Mouse (Mus musculus): ENCODE measurements around the gene Notch2.

DNA sequence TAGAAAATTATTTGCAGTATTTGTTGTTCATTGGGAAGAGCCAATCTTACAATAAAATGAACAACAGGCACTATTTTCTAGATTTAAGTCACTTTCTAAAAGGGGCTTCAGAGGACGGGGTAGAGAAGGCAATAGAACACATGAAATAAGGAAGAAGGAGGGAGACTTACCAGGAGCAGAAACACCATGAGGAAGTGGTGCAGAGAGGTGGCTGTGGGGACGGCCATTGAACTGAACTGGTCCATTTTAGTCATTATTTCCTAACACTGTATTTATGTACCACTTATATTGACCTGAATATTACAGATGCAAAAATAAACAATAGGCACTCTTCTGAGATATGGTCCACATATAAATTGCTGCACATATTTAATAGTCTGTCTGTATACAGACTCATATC lies 143.7 kb downstream of the Notch2 start:
- TF ChIP-seq CTCF (IDR thresholded peaks at IDR 0.05; ENCODE audit: extremely low read depth, insufficient read length, insufficient replicate concordance, low read depth, low read length) (no peak), POLR2A (IDR thresholded peaks at IDR 0.05; ENCODE audit: low read depth, low read length) (no peak)
